10 mouse cellular contexts compared by ENCODE assay signal in genomic region chr8:125935649-125936048, GRCm38 (mm10). TPM values are rescaled to one million over a fixed set of nuclear protein-coding genes. Genes with fewer than 3 reads are reported as not detected.
DNase-seq lines count a peak whose midpoint lies in the region; ATAC-seq and TF ChIP-seq lines count a peak whose summit lies in the region.
"Had no signal": no experiment of that assay in that cellular context is flagged by ENCODE, and none has a peak within 500 bp of the region (broad histone marks: within the 10 kb centered on the region; RNA-seq: fewer than 3 reads in every experiment).

No protein-coding gene starts in this region.

- ATAC-seq in hindbrain, embryonic 11.5 days (ENCODE audit: low FRiP score), result no peak
- no peak for ATAC-seq in hindbrain, embryonic 16.5 days
- no peak for ATAC-seq in embryonic facial prominence, embryonic 14.5 days (ENCODE audit: low read depth)
- ATAC-seq in megakaryocyte progenitor cell, adult 5-6 weeks (replicated peaks; ENCODE audit: poor library complexity), result peak; percentile 83

- H3K4me3 ChIP-seq in hindbrain, embryonic 11.5 days (ENCODE audit: low read depth, low read length), result no peak overlapping the region
- H3K4me3 ChIP-seq in hindbrain, embryonic 16.5 days (ENCODE audit: low read length), result no peak overlapping the region
- H3K4me3 ChIP-seq in E14TG2a.4 (replicated peaks; ENCODE audit: low read length), result no peak overlapping the region
- no peak overlapping the region for H3K4me3 ChIP-seq in embryonic facial prominence, embryonic 14.5 days (ENCODE audit: low read depth, low read length)
- H3K4me3 ChIP-seq: embryonic facial prominence, embryonic 13.5 days; lung, embryonic 15.5 days had no signal

- H3K9ac ChIP-seq in hindbrain, embryonic 11.5 days (ENCODE audit: low read depth, low read length), result no peak overlapping the region
- H3K9ac ChIP-seq in hindbrain, embryonic 16.5 days (ENCODE audit: low read depth, low read length), result no peak overlapping the region
- no peak overlapping the region for H3K9ac ChIP-seq in embryonic facial prominence, embryonic 14.5 days (ENCODE audit: low read depth, low read length)
- H3K9ac ChIP-seq: embryonic facial prominence, embryonic 13.5 days; lung, embryonic 15.5 days had no signal

- no peaks in the 10 kb centered on the region for H3K27me3 ChIP-seq in hindbrain, embryonic 11.5 days (ENCODE audit: control insufficient read depth, insufficient read depth, low read length)
- H3K27me3 ChIP-seq in hindbrain, embryonic 16.5 days (replicated peaks; ENCODE audit: control insufficient read depth, insufficient read depth, low read length), result no peaks in the 10 kb centered on the region
- H3K27me3 ChIP-seq in E14TG2a.4 (ENCODE audit: insufficient read depth, low read length), result peaks cover 8% of the 10 kb centered on the region
- no peaks in the 10 kb centered on the region for H3K27me3 ChIP-seq in embryonic facial prominence, embryonic 14.5 days (replicated peaks; ENCODE audit: control insufficient read depth, insufficient read depth, low read length)
- H3K27me3 ChIP-seq: embryonic facial prominence, embryonic 13.5 days; lung, embryonic 15.5 days had no signal

- H3K36me3 ChIP-seq in hindbrain, embryonic 11.5 days (ENCODE audit: control insufficient read depth, insufficient read depth, low read length), result no peaks in the 10 kb centered on the region
- H3K36me3 ChIP-seq in hindbrain, embryonic 16.5 days (ENCODE audit: control insufficient read depth, insufficient read depth, low read length), result no peaks in the 10 kb centered on the region
- no peaks in the 10 kb centered on the region for H3K36me3 ChIP-seq in E14TG2a.4 (ENCODE audit: insufficient read depth, low read length)
- no peaks in the 10 kb centered on the region for H3K36me3 ChIP-seq in embryonic facial prominence, embryonic 14.5 days (ENCODE audit: control insufficient read depth, insufficient read depth, low read length)
- H3K36me3 ChIP-seq: embryonic facial prominence, embryonic 13.5 days; lung, embryonic 15.5 days had no signal

- DNase-seq in hindbrain, embryonic 11.5 days (ENCODE audit: low spot score), result peak; percentile 75
- DNase-seq in brain, adult 2 months (ENCODE audit: low read depth, low spot score), result peak; percentile 94
- peak; percentile 43 for DNase-seq in embryonic facial prominence, embryonic 14.5 days (ENCODE audit: low spot score)
- DNase-seq in layer of hippocampus, postnatal 10 days (ENCODE audit: low spot score in 2 of 2), result peak; percentile 65 to 66
- peak; percentile 23 for DNase-seq in thymus, postnatal 25 days

- no peak overlapping the region for H3K4me2 ChIP-seq in hindbrain, embryonic 11.5 days (replicated peaks; ENCODE audit: low read depth, low read length)
- no peak overlapping the region for H3K4me2 ChIP-seq in hindbrain, embryonic 16.5 days (ENCODE audit: low read length)
- H3K4me2 ChIP-seq in embryonic facial prominence, embryonic 14.5 days (ENCODE audit: low read depth, low read length), result no peak overlapping the region
- H3K4me2 ChIP-seq: embryonic facial prominence, embryonic 13.5 days; lung, embryonic 15.5 days had no signal

- no peaks in the 10 kb centered on the region for H3K9me3 ChIP-seq in hindbrain, embryonic 11.5 days (ENCODE audit: control insufficient read depth, low read length)
- no peaks in the 10 kb centered on the region for H3K9me3 ChIP-seq in hindbrain, embryonic 16.5 days (ENCODE audit: control insufficient read depth, low read length)
- no peaks in the 10 kb centered on the region for H3K9me3 ChIP-seq in E14TG2a.4 (ENCODE audit: low read length)
- no peaks in the 10 kb centered on the region for H3K9me3 ChIP-seq in embryonic facial prominence, embryonic 14.5 days (ENCODE audit: control insufficient read depth, low read length)
- H3K9me3 ChIP-seq: embryonic facial prominence, embryonic 13.5 days; lung, embryonic 15.5 days had no signal

- 48% methylated on average over 9 of the region's 9 CpGs for WGBS in hindbrain, embryonic 11.5 days
- WGBS in hindbrain, embryonic 16.5 days, result 52% methylated on average over 9 of the region's 9 CpGs
- WGBS in embryonic facial prominence, embryonic 14.5 days, result 45% methylated on average over 9 of the region's 9 CpGs

- peak; percentile 73 for TF ChIP-seq CTCF in E14TG2a.4 (conservative IDR thresholded peaks at IDR 0.05; ENCODE audit: low read length)

- no peak overlapping the region for H3K27ac ChIP-seq in hindbrain, embryonic 11.5 days (ENCODE audit: low read depth, low read length)
- no peak overlapping the region for H3K27ac ChIP-seq in hindbrain, embryonic 16.5 days (ENCODE audit: low read depth, low read length)
- H3K27ac ChIP-seq in embryonic facial prominence, embryonic 14.5 days (replicated peaks; ENCODE audit: low read depth, low read length), result no peak overlapping the region
- H3K27ac ChIP-seq: embryonic facial prominence, embryonic 13.5 days; lung, embryonic 15.5 days had no signal

- no peaks in the 10 kb centered on the region for H3K4me1 ChIP-seq in hindbrain, embryonic 11.5 days (replicated peaks; ENCODE audit: control insufficient read depth, insufficient read depth, low read length)
- H3K4me1 ChIP-seq in hindbrain, embryonic 16.5 days (ENCODE audit: control insufficient read depth, insufficient read depth, low read depth, low read length), result no peaks in the 10 kb centered on the region
- H3K4me1 ChIP-seq in E14TG2a.4 (replicated peaks; ENCODE audit: low read depth, low read length), result peaks cover 3% of the 10 kb centered on the region; the same call in 1 of the 2 replicates
- no peaks in the 10 kb centered on the region for H3K4me1 ChIP-seq in embryonic facial prominence, embryonic 14.5 days (ENCODE audit: control insufficient read depth, insufficient read depth, low read length)
- H3K4me1 ChIP-seq: embryonic facial prominence, embryonic 13.5 days; lung, embryonic 15.5 days had no signal

RNA-seq across cellular contexts. Expression of gene Map3k21, which starts 25.4 kb away (rescaled TPM):
- 0.08 and 0.14 TPM in 2 replicates for polyA plus RNA-seq in hindbrain, embryonic 11.5 days (2014; fragmentation: Nextera tagmentation; extraction: Ambion mirVana)
- 0.94 and 0.95 TPM in 2 replicates for polyA plus RNA-seq in hindbrain, embryonic 16.5 days (2015; fragmentation: Nextera tagmentation; extraction: Ambion mirVana)
- 0.38 and 0.64 TPM in 2 replicates for polyA plus RNA-seq in embryonic facial prominence, embryonic 14.5 days (2014; fragmentation: Nextera tagmentation; extraction: Ambion mirVana)
- 1 to 10 TPM; 2.0 to 2.8 TPM for total RNA-seq in layer of hippocampus, postnatal 10 days (2021)
- not detected in 2 replicates for total RNA-seq in megakaryocyte progenitor cell, adult 5-6 weeks (2015)
- total RNA-seq in megakaryocyte progenitor cell, adult 5-6 weeks (2017), result not detected in 2 replicates

RNA-seq across cellular contexts. Expression of gene Pcnx2, which starts 37.5 kb away (rescaled TPM):
- polyA plus RNA-seq in hindbrain, embryonic 11.5 days (2014; fragmentation: Nextera tagmentation; extraction: Ambion mirVana), result 0.25 and 0.46 TPM in 2 replicates
- 4.1 and 5.9 TPM in 2 replicates for polyA plus RNA-seq in hindbrain, embryonic 16.5 days (2015; fragmentation: Nextera tagmentation; extraction: Ambion mirVana)
- polyA plus RNA-seq in embryonic facial prominence, embryonic 14.5 days (2014; fragmentation: Nextera tagmentation; extraction: Ambion mirVana), result 0.43 and 0.60 TPM in 2 replicates
- total RNA-seq in layer of hippocampus, postnatal 10 days (2021), result 10 to 100 TPM; 40.1 to 43.0 TPM
- total RNA-seq in megakaryocyte progenitor cell, adult 5-6 weeks (2015), result not detected in 2 replicates
- 0.03 TPM in 1 of 2 replicates, not detected in the other for total RNA-seq in megakaryocyte progenitor cell, adult 5-6 weeks (2017)

RNA-seq across cellular contexts. Expression of gene Kcnk1, which starts 59.3 kb away (rescaled TPM):
- 9.6 and 10.4 TPM in 2 replicates for polyA plus RNA-seq in hindbrain, embryonic 11.5 days (2014; fragmentation: Nextera tagmentation; extraction: Ambion mirVana)
- 29.3 and 32.7 TPM in 2 replicates for polyA plus RNA-seq in hindbrain, embryonic 16.5 days (2015; fragmentation: Nextera tagmentation; extraction: Ambion mirVana)
- 25.1 and 27.3 TPM in 2 replicates for polyA plus RNA-seq in embryonic facial prominence, embryonic 14.5 days (2014; fragmentation: Nextera tagmentation; extraction: Ambion mirVana)
- 10 to 100 TPM; 62.5 to 67.6 TPM for total RNA-seq in layer of hippocampus, postnatal 10 days (2021)
- total RNA-seq in megakaryocyte progenitor cell, adult 5-6 weeks (2015), result not detected in 2 replicates
- total RNA-seq in megakaryocyte progenitor cell, adult 5-6 weeks (2017), result not detected in 2 replicates

Comparison
In these comparisons a context has a peak if more than half of its experiments do, and no peak if none do; other contexts are left out.
1. DNase-seq: peak in every context shown above with its lines; median percentile 94 in brain, adult 2 months; 75 in hindbrain, embryonic 11.5 days; 66 in layer of hippocampus, postnatal 10 days; 43 in embryonic facial prominence, embryonic 14.5 days; 23 in thymus, postnatal 25 days.